Mouse (Mus musculus) hindbrain, embryonic 14.5 days (tissue): ENCODE data around the gene Phf23. TPM values are rescaled to one million over a fixed set of nuclear protein-coding genes. Genes with fewer than 3 reads are reported as not detected.
A peak's percentile ranks its signal among the peaks of the same experiment; 100 is the strongest.

Experiments used
- ATAC-seq: fragments of 200-750 bp; cut with Nextera tagmentation; 2 replicates; pipeline ENCODE4 v1.8.0; 2017; ENCODE audit warnings: moderate number of reproducible peaks, mild to moderate bottlenecking, moderate TSS enrichment, moderate library complexity; ENCODE audit not compliant: low FRiP score
- DNase-seq: peaks from one replicate; pipeline ENCODE4 v3.0.0-alpha.2; 2015; ENCODE audit warnings: low spot score
- H3K27ac ChIP-seq: fragments of 300-500 bp; sonication (generic); 2 replicates; pipeline ENCODE4 v1.5.1; 2014; ENCODE audit warnings: mild to moderate bottlenecking, moderate library complexity
- H3K27me3 ChIP-seq: fragments of 300-500 bp; sonication (generic); 2 replicates; pipeline ENCODE4 v1.6.1; 2014; ENCODE audit warnings: mild to moderate bottlenecking, low read length, mixed read lengths; ENCODE audit not compliant: control insufficient read depth, insufficient read depth
- H3K36me3 ChIP-seq: fragments of 300-500 bp; sonication (generic); replicated peaks from 2 replicates; pipeline ENCODE4 v1.6.1; 2014; ENCODE audit not compliant: control insufficient read depth, insufficient read depth
- H3K4me1 ChIP-seq: fragments of 300-500 bp; sonication (generic); replicated peaks from 2 replicates; pipeline ENCODE4 v1.6.1; 2014; ENCODE audit warnings: antibody characterized with exemption, low read length, mixed read lengths; ENCODE audit not compliant: control insufficient read depth, insufficient read depth
- H3K4me2 ChIP-seq: fragments of 300-500 bp; sonication (generic); replicated peaks from 2 replicates; pipeline ENCODE4 v1.6.1; 2014; ENCODE audit warnings: mild to moderate bottlenecking, moderate library complexity
- H3K4me3 ChIP-seq: fragments of 300-500 bp; sonication (generic); replicated peaks from 2 replicates; pipeline ENCODE4 v1.5.1; 2014; ENCODE audit warnings: mild to moderate bottlenecking, low read length
- H3K9ac ChIP-seq: fragments of 300-500 bp; sonication (generic); 2 replicates; pipeline ENCODE4 v1.6.1; 2014
- H3K9me3 ChIP-seq: fragments of 300-500 bp; sonication (generic); 2 replicates; pipeline ENCODE4 v1.6.1; 2016; ENCODE audit warnings: low read length; ENCODE audit not compliant: control insufficient read depth
- WGBS: fragments of 180-500 bp; shearing (Covaris S2); extraction: QIAGEN DNeasy Blood & Tissue Kit; methylation state at CpG from one replicate; pipeline ENCODE4 v1.1.7; 2014; 5-methylcytosine and 5-hydroxymethylcytosine counted together
- polyA plus RNA-seq: library from polyadenylated mRNA; unstranded; fragments of >200 nt; fragmentation: Nextera tagmentation; extraction: Ambion mirVana; gene quantifications from 2 replicates; pipeline ENCODE4 v1.2.1, GENCODE M21; 2014

Phf23 gene
- polyA plus RNA-seq, 1 experiment from 2014 or later: 38.0 TPM

DNA sequence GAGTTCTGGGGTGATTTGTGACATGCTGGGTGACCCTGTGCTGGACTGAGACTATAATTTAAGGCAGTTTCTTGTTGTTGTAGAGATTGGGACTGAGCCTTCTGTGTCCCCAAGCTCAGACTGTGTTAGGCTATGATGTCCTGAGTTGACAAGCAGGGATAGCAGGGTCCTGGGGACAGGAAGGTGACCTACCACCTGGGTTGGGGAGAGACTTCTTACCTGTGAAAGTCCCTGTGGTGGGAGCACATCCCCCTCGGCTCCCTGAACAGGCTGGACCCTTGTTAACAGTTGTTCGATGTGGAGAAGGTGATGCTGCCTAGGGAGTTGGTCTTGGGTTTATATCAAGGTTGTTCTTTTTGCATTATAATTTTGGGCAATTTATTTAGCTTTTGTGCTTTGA is 6.9 kb downstream of the Phf23 start:
- ATAC-seq (no peak), DNase-seq (no peak)
- peak overlapping the region; percentile 78 for H3K4me3 ChIP-seq
- no peak overlapping the region for H3K27ac ChIP-seq
- peaks cover 34% of the 10 kb centered on the region for H3K4me1 ChIP-seq
- peaks cover 52% of the 10 kb centered on the region for H3K36me3 ChIP-seq
- WGBS: 96% methylated on average over 2 of the region's 2 CpGs
- peak overlapping the region; percentile 84 for H3K4me2 ChIP-seq
- H3K9me3 ChIP-seq: no peaks in the 10 kb centered on the region
- peak overlapping the region; percentile 45 for H3K9ac ChIP-seq
- H3K27me3 ChIP-seq: no peaks in the 10 kb centered on the region

DNA sequence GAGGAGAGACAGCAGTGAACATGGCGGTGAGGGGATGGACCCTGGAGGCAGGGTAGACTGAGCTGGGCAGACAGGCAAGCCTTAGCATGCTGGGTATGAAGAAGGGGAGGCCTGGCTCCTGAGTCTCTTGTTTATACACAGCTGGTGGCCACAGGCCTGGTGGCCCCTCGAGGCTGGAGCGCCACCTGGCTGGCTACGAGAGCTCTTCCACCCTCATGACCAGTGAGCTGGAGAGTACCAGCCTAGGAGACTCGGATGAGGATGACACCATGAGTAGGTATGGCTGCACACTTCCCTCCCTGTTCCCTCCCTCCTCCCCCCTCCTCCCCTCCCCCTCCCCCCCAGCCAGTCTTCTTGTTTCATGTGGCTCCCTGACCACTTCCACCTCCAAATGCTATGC is 9.9 kb downstream of the Phf23 start:
- no peaks in the 10 kb centered on the region for H3K27me3 ChIP-seq
- H3K4me3 ChIP-seq: no peak overlapping the region
- no peaks in the 10 kb centered on the region for H3K9me3 ChIP-seq
- H3K9ac ChIP-seq: no peak overlapping the region
- ATAC-seq (no peak), DNase-seq (no peak)
- no peak overlapping the region for H3K27ac ChIP-seq
- no peak overlapping the region for H3K4me2 ChIP-seq
- peaks cover 60% of the 10 kb centered on the region for H3K36me3 ChIP-seq
- peaks cover 27% of the 10 kb centered on the region for H3K4me1 ChIP-seq
- WGBS: 56% methylated on average over 5 of the region's 5 CpGs

DNA sequence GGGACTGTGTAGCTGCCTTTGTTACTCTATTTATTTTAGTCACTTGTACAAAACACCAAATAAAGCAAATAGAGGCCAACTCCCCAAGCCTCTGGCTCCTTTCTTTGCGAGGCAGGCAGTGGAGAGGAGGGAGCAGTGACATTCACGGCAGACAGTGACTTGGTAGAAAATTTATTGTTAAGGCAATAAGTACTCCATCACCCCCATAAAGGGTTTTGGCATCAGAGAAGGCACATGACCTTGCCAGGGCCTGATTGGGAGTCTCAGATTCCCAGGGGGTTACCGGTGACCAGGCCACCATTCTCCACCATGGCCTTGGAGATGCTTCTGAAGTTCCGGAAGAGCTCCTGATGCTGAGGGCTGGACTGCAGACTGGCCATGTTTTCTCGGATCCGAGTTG is 14.5 kb downstream of the Phf23 start:
- no peak overlapping the region for H3K4me3 ChIP-seq
- no peak overlapping the region for H3K9ac ChIP-seq
- no peak overlapping the region for H3K4me2 ChIP-seq
- no peaks in the 10 kb centered on the region for H3K27me3 ChIP-seq
- peaks cover 90% of the 10 kb centered on the region for H3K36me3 ChIP-seq
- no peaks in the 10 kb centered on the region for H3K9me3 ChIP-seq
- H3K4me1 ChIP-seq: peaks cover 8% of the 10 kb centered on the region
- WGBS: 90% methylated on average over 6 of the region's 6 CpGs
- ATAC-seq (no peak), DNase-seq (no peak)
- H3K27ac ChIP-seq: no peak overlapping the region

GRCm38 (mm10) chr11:70010548-70010947 is 15.0 kb downstream of the Phf23 start:
- DNase-seq: no peak
- WGBS: 89% methylated on average over 12 of the region's 12 CpGs
- no peak overlapping the region for H3K4me3 ChIP-seq
- no peak overlapping the region for H3K27ac ChIP-seq
- H3K4me1 ChIP-seq: peaks cover 10% of the 10 kb centered on the region
- H3K27me3 ChIP-seq: no peaks in the 10 kb centered on the region
- ATAC-seq: no peak
- no peak overlapping the region for H3K4me2 ChIP-seq
- H3K9ac ChIP-seq: no peak overlapping the region
- no peaks in the 10 kb centered on the region for H3K9me3 ChIP-seq
- peaks cover 84% of the 10 kb centered on the region for H3K36me3 ChIP-seq

DNA sequence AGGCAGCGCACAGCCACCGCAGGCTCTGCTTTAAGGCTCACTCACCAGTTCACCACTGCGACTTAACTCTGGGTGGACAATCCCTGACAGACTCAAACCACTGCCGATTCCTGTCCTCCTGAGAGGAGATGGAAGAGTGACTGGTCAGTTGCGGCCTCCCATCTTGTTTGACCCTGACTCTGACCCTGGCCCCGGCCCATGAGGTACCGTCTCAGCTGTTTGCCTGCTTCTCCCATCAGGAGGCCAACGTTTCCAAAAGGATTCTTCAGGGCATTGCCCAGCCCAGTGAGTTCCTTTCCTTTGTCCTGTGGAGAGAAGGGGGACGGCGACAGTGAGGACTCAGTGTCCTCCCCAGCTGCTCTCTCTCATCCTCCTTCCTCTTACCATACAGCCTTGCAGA is 15.4 kb downstream of the Phf23 start:
- WGBS: 77% methylated on average over 10 of the region's 10 CpGs
- ATAC-seq (no peak), DNase-seq (no peak)
- H3K4me1 ChIP-seq: peaks cover 12% of the 10 kb centered on the region
- H3K9ac ChIP-seq: no peak overlapping the region
- no peak overlapping the region for H3K4me2 ChIP-seq
- no peak overlapping the region for H3K4me3 ChIP-seq
- peaks cover 80% of the 10 kb centered on the region for H3K36me3 ChIP-seq
- H3K9me3 ChIP-seq: no peaks in the 10 kb centered on the region
- no peak overlapping the region for H3K27ac ChIP-seq
- H3K27me3 ChIP-seq: no peaks in the 10 kb centered on the region

GRCm38 (mm10) chr11:70012931-70013330 is 17.4 kb downstream of the Phf23 start:
- ATAC-seq: no peak
- no peaks in the 10 kb centered on the region for H3K9me3 ChIP-seq
- no peak overlapping the region for H3K9ac ChIP-seq
- 88% methylated on average over 9 of the region's 9 CpGs for WGBS
- DNase-seq: no peak
- H3K36me3 ChIP-seq: peaks cover 61% of the 10 kb centered on the region
- no peaks in the 10 kb centered on the region for H3K27me3 ChIP-seq
- no peak overlapping the region for H3K4me3 ChIP-seq
- H3K27ac ChIP-seq: no peak overlapping the region
- peaks cover 20% of the 10 kb centered on the region for H3K4me1 ChIP-seq
- H3K4me2 ChIP-seq: no peak overlapping the region

DNA sequence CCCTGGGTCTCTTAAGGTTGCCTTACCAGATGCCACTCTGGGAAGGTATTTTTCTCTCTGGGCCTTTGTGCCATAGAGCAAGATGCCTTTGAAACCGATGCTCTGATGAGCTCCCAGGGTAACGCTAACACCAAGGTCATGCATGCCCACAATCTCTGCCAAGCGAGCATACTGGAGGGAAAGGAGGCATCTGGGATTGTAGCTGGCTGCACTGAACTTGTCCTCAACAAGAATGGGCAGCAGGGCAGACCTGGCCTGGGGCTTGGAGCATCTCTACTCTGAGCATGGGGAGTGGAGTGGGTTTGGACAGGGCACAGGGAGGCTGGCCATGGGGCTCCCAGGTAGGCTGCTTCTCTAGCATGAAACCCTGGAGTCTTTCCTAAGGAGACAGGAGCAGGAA is 17.8 kb downstream of the Phf23 start:
- Histone ChIP-seq H3K9ac (no peak overlapping the region), H3K36me3 (peaks cover 56% of the 10 kb centered on the region), H3K4me2 (no peak overlapping the region), H3K27me3 (no peaks in the 10 kb centered on the region), H3K9me3 (no peaks in the 10 kb centered on the region), H3K4me1 (peaks cover 21% of the 10 kb centered on the region), H3K27ac (no peak overlapping the region), H3K4me3 (no peak overlapping the region)
- DNase-seq (no peak), ATAC-seq (no peak)
- WGBS: 88% methylated on average over 3 of the region's 3 CpGs

GRCm38 (mm10) chr11:70014051-70014450 is 18.5 kb downstream of the Phf23 start:
- no peak overlapping the region for H3K4me3 ChIP-seq
- WGBS: 72% methylated on average over 5 of the region's 5 CpGs
- no peaks in the 10 kb centered on the region for H3K9me3 ChIP-seq
- H3K27me3 ChIP-seq: no peaks in the 10 kb centered on the region
- H3K36me3 ChIP-seq: peaks cover 49% of the 10 kb centered on the region
- peaks cover 22% of the 10 kb centered on the region for H3K4me1 ChIP-seq
- peak overlapping the region; percentile 75; the same call in 1 of the 2 replicates for H3K4me2 ChIP-seq
- peak overlapping the region; percentile 72; the same call in 1 of the 2 replicates for H3K9ac ChIP-seq
- DNase-seq: no peak
- no peak for ATAC-seq
- no peak overlapping the region for H3K27ac ChIP-seq

GRCm38 (mm10) chr11:70014880-70015558 is 19.4 kb downstream of the Phf23 start, which contains the start of gene Acadvl:
Gene Acadvl, minus strand, starts transcription at chr11:70015411.
- DNase-seq (peak; percentile 84), ATAC-seq (peak; percentile 78; the same call in 1 of the 2 replicates)
- Histone ChIP-seq H3K4me1 (peaks cover 31% of the 10 kb centered on the region), H3K9ac (peak within 1 kb of the TSS; percentile 72), H3K27ac (peak within 1 kb of the TSS; percentile 66), H3K27me3 (no peaks in the 10 kb centered on the region), H3K4me2 (peak within 1 kb of the TSS; percentile 75), H3K4me3 (peak within 1 kb of the TSS; percentile 50), H3K36me3 (peaks cover 40% of the 10 kb centered on the region), H3K9me3 (no peaks in the 10 kb centered on the region)
- WGBS: 1% methylated on average over 35 of the region's 35 CpGs
